10 mouse cellular contexts compared by ENCODE assay signal in the genomic region with DNA sequence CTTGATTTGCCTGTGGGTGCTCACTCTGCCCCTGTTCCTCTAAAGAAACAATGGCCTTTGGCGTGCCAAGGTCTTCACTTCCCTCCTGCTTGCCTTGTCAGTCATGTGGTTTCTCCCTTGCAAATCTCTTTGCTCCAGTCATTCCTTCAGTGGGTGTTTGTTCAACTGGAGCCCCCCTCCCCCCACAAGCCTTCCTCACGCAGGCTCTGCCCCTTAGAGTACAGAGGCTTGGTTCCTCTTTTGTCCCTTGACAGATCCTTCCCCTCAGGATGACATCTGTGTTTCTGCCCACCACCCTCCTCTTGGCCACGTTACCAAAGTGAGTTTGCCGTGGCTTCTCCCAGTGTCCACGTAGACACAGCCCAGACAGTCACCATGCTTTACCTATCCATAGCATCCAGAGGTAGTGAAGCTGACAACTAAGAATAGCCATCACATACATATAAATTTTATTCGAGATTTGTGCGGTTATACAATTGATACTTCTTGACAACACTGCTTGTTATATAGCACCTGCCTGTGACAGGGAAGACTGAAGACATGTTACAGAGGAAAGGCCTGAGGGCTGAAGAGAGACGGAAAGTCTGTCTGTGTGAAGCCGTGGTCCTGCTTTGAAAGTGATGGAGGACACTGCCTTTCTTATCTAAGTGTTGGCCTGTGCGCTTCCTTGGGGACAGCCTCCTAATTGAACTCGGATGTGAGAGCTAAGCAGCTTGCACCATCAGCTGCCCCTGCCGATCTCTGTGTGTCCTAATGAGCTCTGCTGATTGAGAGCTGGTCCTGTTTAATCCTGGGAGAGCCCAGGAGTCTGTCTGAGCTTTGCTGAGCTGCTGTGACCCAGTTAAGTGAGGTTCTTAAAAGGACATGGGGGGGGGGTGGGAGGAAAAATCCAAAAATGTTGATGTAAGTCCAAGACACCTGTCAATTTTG.
DNase-seq lines count a peak whose midpoint lies in the region; ATAC-seq lines count a peak whose summit lies in the region.
"Had no signal": no experiment of that assay in that cellular context is flagged by ENCODE, and none has a peak within 500 bp of the region (broad histone marks: within the 10 kb centered on the region; RNA-seq: fewer than 3 reads in every experiment).

No protein-coding gene starts in this region.

- H3K36me3 ChIP-seq in liver, embryonic 11.5 days (ENCODE audit: control insufficient read depth, insufficient read depth, low read length), result no peaks in the 10 kb centered on the region
- H3K36me3 ChIP-seq: limb, embryonic 12.5 days had no signal

- H3K4me1 ChIP-seq in liver, embryonic 11.5 days (replicated peaks; ENCODE audit: control insufficient read depth, insufficient read depth, low read length), result 0 out of 2 replicates have a peak, but pooled peaks cover 2% of the 10 kb centered on the region

- peak; percentile 52 for DNase-seq in embryo, embryonic 10 days (ENCODE audit: low spot score)
- DNase-seq in embryo, embryonic 9.5 days (ENCODE audit: extremely low spot score), result no peak
- DNase-seq in lung, postnatal 10 days, result peak; percentile 19
- DNase-seq in lung, adult 18-20 months, result no peak
- DNase-seq in liver, embryonic 11.5 days (ENCODE audit: low spot score), result no peak
- DNase-seq in retina, postnatal 1 day, result peak; percentile 91
- no peak for DNase-seq in right cerebral cortex, postnatal 14 days
- no peak for DNase-seq in urinary bladder, adult 18-20 months (ENCODE audit: low spot score in 2 of 2)
- DNase-seq: right cerebral cortex, adult 18-20 months had no signal

- WGBS in liver, embryonic 11.5 days, result 26% methylated on average over 12 of the region's 12 CpGs

- ATAC-seq in liver, embryonic 11.5 days (replicated peaks; ENCODE audit: low FRiP score), result peak; percentile 49; the same call in 1 of the 2 replicates

- H3K27ac ChIP-seq in liver, embryonic 11.5 days (ENCODE audit: low read depth, low read length), result no peak overlapping the region
- H3K27ac ChIP-seq: limb, embryonic 12.5 days had no signal

- no peaks in the 10 kb centered on the region for H3K9me3 ChIP-seq in liver, embryonic 11.5 days (ENCODE audit: control insufficient read depth, low read length)
- H3K9me3 ChIP-seq: limb, embryonic 12.5 days had no signal

- no peak overlapping the region for H3K4me2 ChIP-seq in liver, embryonic 11.5 days
- H3K4me2 ChIP-seq: limb, embryonic 12.5 days had no signal

- no peak overlapping the region for H3K4me3 ChIP-seq in liver, embryonic 11.5 days (ENCODE audit: low read depth, low read length)
- H3K4me3 ChIP-seq: limb, embryonic 12.5 days had no signal

- no peaks in the 10 kb centered on the region for H3K27me3 ChIP-seq in liver, embryonic 11.5 days (replicated peaks; ENCODE audit: control insufficient read depth, insufficient read depth, low read length)
- H3K27me3 ChIP-seq: limb, embryonic 12.5 days had no signal

- no peak overlapping the region for H3K9ac ChIP-seq in liver, embryonic 11.5 days (ENCODE audit: low read depth, low read length)
- H3K9ac ChIP-seq: limb, embryonic 12.5 days had no signal

Comparison
In these comparisons a context has a peak if more than half of its experiments do, and no peak if none do; other contexts are left out.
1. DNase-seq: peak in embryo, embryonic 10 days (single experiment), lung, postnatal 10 days (single experiment) and retina, postnatal 1 day (single experiment); none in embryo, embryonic 9.5 days (single experiment), lung, adult 18-20 months (0 of 2), liver, embryonic 11.5 days (single experiment), right cerebral cortex, postnatal 14 days (single experiment) and urinary bladder, adult 18-20 months (0 of 2).